Mouse (Mus musculus) C2C12 (cell line): Measurements from ENCODE around the gene Sec16b.

Experiments used
- CEBPB ChIP-seq: IDR thresholded peaks from one replicate; pipeline ENCODE4 v1.6.1; 2011; ENCODE audit warnings: low read depth, mild to moderate bottlenecking, control low read depth, moderate library complexity
- CTCF ChIP-seq: IDR thresholded peaks from one replicate; pipeline ENCODE4 v1.5.1; 2011; ENCODE audit not compliant: control insufficient read depth, insufficient read depth, insufficient read length
- FOSL1 ChIP-seq: IDR thresholded peaks from one replicate; pipeline ENCODE4 v1.8.0; 2011; ENCODE audit warnings: mild to moderate bottlenecking, low read length; ENCODE audit not compliant: poor library complexity, insufficient read depth, severe bottlenecking
- MAX ChIP-seq: IDR thresholded peaks from one replicate; pipeline ENCODE4 v1.6.1; 2011; ENCODE audit warnings: mild to moderate bottlenecking, control low read depth
- MYOD1 ChIP-seq: IDR thresholded peaks from one replicate; pipeline ENCODE4 v1.6.1; 2011; ENCODE audit warnings: low read depth; ENCODE audit not compliant: control insufficient read depth, insufficient read length
- USF1 ChIP-seq: IDR thresholded peaks from one replicate; pipeline ENCODE4 v1.6.1; 2011; ENCODE audit warnings: low read depth, mild to moderate bottlenecking, control low read depth, moderate library complexity

DNA sequence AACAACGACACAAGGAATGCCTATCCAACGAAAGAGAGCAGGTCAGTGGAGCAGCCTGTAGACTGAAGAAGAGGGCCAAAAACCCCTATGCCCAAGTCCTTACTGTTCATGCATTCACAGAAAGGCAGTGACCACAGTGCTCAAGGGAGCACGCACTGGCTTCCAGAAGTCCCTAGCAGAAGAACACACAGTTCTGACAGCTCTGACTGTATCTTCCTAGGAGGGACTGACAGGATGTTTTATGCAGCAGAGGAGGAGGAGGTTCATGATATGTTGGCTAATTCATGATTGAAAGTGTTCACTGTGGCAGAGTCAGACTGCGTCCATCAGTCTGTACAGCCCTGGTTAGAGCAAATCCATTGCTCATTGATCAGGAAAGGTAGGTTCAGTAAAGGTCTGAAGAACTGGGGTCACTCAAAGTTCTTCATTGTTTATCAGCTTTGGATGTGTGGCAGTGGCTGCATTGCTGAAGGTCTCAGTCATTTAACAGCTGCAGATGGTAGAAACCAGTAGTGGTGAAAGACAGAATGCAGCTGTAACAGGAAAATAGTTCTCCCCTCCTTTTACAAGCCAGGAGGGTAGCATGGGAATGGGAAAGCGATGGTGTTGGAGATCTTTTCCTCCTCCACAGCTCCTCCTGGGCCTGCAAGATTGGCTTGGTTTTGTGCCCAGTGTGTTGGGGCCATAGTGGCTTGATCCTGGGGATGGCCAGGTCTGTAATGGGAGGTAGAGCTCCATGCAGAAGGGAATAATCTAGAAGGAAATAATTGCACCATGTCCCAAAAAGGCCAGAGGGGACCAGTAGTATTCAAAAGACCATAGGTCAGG, 62.9 kb downstream of the Sec16b start:
- no peak for TF ChIP-seq CTCF
- no peak for TF ChIP-seq FOSL1
- TF ChIP-seq USF1: no peak
- TF ChIP-seq MAX: no peak
- TF ChIP-seq MYOD1: no peak
- no peak for TF ChIP-seq CEBPB
